Mouse (Mus musculus): ENCODE measurements around the gene Cyp4x1. TPM values are rescaled to one million over a fixed set of nuclear protein-coding genes. Genes with fewer than 3 reads are reported as not detected.

Gene Cyp4x1
- total and polyA plus RNA-seq, 3 experiments = 0.05 TPM; not detected in 2

DNA sequence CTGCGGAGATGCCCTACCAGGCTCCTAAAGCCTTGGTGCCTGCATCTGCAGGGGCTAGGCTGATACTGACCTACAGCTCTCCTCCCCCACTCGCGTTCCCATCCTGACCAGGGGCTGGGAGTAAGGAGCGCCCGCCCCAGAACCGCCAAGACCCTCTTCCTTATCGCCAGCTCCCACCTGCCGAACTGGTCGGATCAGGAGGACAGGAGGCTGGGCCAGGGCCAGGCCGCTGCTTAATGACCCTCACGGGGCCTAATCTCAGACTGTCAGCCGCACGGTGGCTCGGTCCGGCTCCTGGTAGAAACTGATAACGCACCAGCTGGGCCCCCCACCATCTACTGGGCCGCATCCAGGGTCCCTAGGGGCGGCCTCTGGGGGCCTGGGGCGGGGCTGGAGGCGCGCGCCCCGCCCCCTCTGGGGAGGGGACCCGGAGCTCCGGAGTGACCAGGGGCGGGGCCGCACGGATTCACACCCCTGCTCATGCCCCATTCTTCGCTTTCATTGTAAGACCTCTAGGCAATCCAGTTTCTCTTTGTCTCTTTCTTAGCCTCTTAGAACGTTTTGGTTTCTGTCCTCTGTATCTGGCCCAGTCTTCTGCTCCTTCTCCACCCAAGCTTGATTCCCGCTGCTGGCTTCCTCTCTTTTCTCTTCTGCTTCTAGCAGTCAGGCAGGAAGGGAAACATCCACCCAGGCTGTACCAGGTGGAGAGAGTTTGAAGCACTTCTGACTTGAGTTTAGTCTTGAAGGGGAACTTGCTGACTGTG lies 38.2 kb downstream of the Cyp4x1 start:
- Histone ChIP-seq H3K9me3 (replicated peaks) (no peaks in the 10 kb centered on the region), H3K27me3 (ENCODE audit: insufficient read depth, low read length) (peaks cover 2% of the 10 kb centered on the region; the same call in 1 of the 2 replicates), H3K36me3 (replicated peaks) (no peaks in the 10 kb centered on the region), H3K4me1 (ENCODE audit: insufficient read depth, low read depth, low read length) (peaks cover 82% of the 10 kb centered on the region), H3K4me3 (ENCODE audit: low read depth, low read length) (peak overlapping the region; percentile 65; the same call in 1 of the 2 replicates)
- DNase-seq (ENCODE audit: low spot score) (peak; percentile 93), ATAC-seq (ENCODE audit: extremely low read depth, insufficient number of reproducible peaks, low FRiP score, poor library complexity, severe bottlenecking) (peak; percentile 86)
- TF ChIP-seq TAL1 (conservative IDR thresholded peaks at IDR 0.05; ENCODE audit: low read depth, low read length) (peak; percentile 99), GATA1 (IDR thresholded peaks at IDR 0.05; ENCODE audit: borderline replicate concordance, low read length) (no peak), CTCF (IDR thresholded peaks at IDR 0.05; ENCODE audit: low read depth, low read length) (no peak)

GRCm38 (mm10) chr4:115094056-115094455 lies 40.0 kb downstream of the Cyp4x1 start:
- DNase-seq (ENCODE audit: low spot score) (no peak), ATAC-seq (ENCODE audit: extremely low read depth, insufficient number of reproducible peaks, low FRiP score, poor library complexity, severe bottlenecking) (no peak)
- H3K4me1 ChIP-seq (ENCODE audit: insufficient read depth, low read depth, low read length) = peaks cover 87% of the 10 kb centered on the region
- no peak for TF ChIP-seq GATA2 (IDR thresholded peaks at IDR 0.05; ENCODE audit: borderline replicate concordance, low read depth, low read length)
- TF ChIP-seq TAL1 (conservative IDR thresholded peaks at IDR 0.05; ENCODE audit: low read depth, low read length) = no peak
- TF ChIP-seq CTCF (IDR thresholded peaks at IDR 0.05; ENCODE audit: low read depth, low read length) = no peak
- no peak for TF ChIP-seq GATA1 (IDR thresholded peaks at IDR 0.05; ENCODE audit: borderline replicate concordance, low read length)
- TF ChIP-seq POLR2AphosphoS5 (IDR thresholded peaks at IDR 0.05; ENCODE audit: insufficient replicate concordance, low read depth, low read length) = no peak
- H3K36me3 ChIP-seq (replicated peaks) = no peaks in the 10 kb centered on the region
- H3K27me3 ChIP-seq (ENCODE audit: insufficient read depth, low read length) = no peaks in the 10 kb centered on the region; the same call in 1 of the 2 replicates
- no peak overlapping the region for H3K4me3 ChIP-seq (ENCODE audit: low read depth, low read length)
- H3K9me3 ChIP-seq (replicated peaks) = no peaks in the 10 kb centered on the region

- no peak for TF ChIP-seq CTCF (IDR thresholded peaks at IDR 0.05; ENCODE audit: low read depth, low read length)
- TF ChIP-seq GATA2 (IDR thresholded peaks at IDR 0.05; ENCODE audit: borderline replicate concordance, low read depth, low read length) = no peak
- TF ChIP-seq GATA1 (IDR thresholded peaks at IDR 0.05; ENCODE audit: borderline replicate concordance, low read length) = no peak
- TF ChIP-seq POLR2AphosphoS5 (IDR thresholded peaks at IDR 0.05; ENCODE audit: insufficient replicate concordance, low read depth, low read length) = no peak
- no peak for TF ChIP-seq TAL1 (conservative IDR thresholded peaks at IDR 0.05; ENCODE audit: low read depth, low read length)
- no peaks in the 10 kb centered on the region; the same call in 1 of the 2 replicates for H3K27me3 ChIP-seq (ENCODE audit: insufficient read depth, low read length)
- H3K9me3 ChIP-seq (replicated peaks) = no peaks in the 10 kb centered on the region
- H3K4me1 ChIP-seq (ENCODE audit: insufficient read depth, low read depth, low read length) = peaks cover 89% of the 10 kb centered on the region
- no peak overlapping the region for H3K4me3 ChIP-seq (ENCODE audit: low read depth, low read length)
- ATAC-seq (ENCODE audit: extremely low read depth, insufficient number of reproducible peaks, low FRiP score, poor library complexity, severe bottlenecking) (no peak), DNase-seq (ENCODE audit: low spot score) (no peak)
- no peaks in the 10 kb centered on the region for H3K36me3 ChIP-seq (replicated peaks)
Measured at GRCm38 (mm10) chr4:115093331-115093864, 40.7 kb downstream of the Cyp4x1 start.

DNA sequence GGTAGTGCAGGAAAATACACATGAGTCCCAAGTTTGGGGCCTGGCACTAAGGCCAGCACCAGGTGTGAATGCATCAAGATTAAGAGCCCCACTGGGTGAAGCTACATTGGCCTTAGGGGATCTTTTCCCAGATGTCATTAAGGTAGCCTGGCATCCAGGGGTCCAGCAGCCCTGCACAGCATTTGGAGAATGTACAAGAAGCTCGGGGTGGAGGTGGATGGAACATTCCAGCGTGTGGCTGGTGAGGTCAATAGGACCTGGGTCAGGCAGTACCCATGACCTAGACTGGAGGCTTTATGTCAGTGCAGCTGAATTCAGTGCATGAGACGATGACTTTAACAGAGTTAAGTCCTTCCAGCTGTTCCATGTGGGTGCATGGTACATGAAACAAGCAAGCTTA lies 42.3 kb downstream of the Cyp4x1 start:
- TF ChIP-seq CTCF (IDR thresholded peaks at IDR 0.05; ENCODE audit: low read depth, low read length) = no peak
- no peak for TF ChIP-seq GATA2 (IDR thresholded peaks at IDR 0.05; ENCODE audit: borderline replicate concordance, low read depth, low read length)
- TF ChIP-seq GATA1 (IDR thresholded peaks at IDR 0.05; ENCODE audit: borderline replicate concordance, low read length) = no peak
- no peak for TF ChIP-seq TAL1 (conservative IDR thresholded peaks at IDR 0.05; ENCODE audit: low read depth, low read length)
- no peak for TF ChIP-seq POLR2AphosphoS5 (IDR thresholded peaks at IDR 0.05; ENCODE audit: insufficient replicate concordance, low read depth, low read length)
- Histone ChIP-seq H3K27me3 (ENCODE audit: insufficient read depth, low read length) (no peaks in the 10 kb centered on the region; the same call in 1 of the 2 replicates), H3K36me3 (replicated peaks) (no peaks in the 10 kb centered on the region), H3K4me1 (ENCODE audit: insufficient read depth, low read depth, low read length) (peaks cover 91% of the 10 kb centered on the region), H3K4me3 (ENCODE audit: low read depth, low read length) (no peak overlapping the region), H3K9me3 (replicated peaks) (no peaks in the 10 kb centered on the region)
- ATAC-seq (ENCODE audit: extremely low read depth, insufficient number of reproducible peaks, low FRiP score, poor library complexity, severe bottlenecking) (no peak), DNase-seq (ENCODE audit: low spot score) (no peak)

DNA sequence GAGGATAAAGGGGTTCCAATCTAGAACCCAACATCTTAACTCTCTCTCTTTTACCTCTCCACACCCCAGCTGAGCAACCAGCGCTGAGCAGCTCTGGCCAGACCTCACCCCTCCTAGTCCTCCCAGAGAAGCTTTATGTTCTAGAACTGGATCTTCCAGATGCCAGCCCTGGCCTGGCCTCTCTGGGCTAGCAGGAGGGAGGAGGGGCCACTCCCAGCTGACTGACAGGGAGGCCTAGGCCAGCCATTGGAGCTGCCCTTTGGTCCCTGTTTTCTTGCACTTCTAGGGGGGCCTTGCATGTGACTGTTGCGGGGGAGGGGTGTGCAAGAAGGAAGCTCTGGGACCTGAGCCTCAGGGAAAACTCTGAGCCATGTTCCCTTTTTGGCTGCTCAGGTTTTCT lies 43.5 kb downstream of the Cyp4x1 start:
- no peak for TF ChIP-seq GATA2 (IDR thresholded peaks at IDR 0.05; ENCODE audit: borderline replicate concordance, low read depth, low read length)
- TF ChIP-seq TAL1 (conservative IDR thresholded peaks at IDR 0.05; ENCODE audit: low read depth, low read length) = no peak
- TF ChIP-seq POLR2AphosphoS5 (IDR thresholded peaks at IDR 0.05; ENCODE audit: insufficient replicate concordance, low read depth, low read length) = no peak
- peaks cover 90% of the 10 kb centered on the region for H3K4me1 ChIP-seq (ENCODE audit: insufficient read depth, low read depth, low read length)
- H3K4me3 ChIP-seq (ENCODE audit: low read depth, low read length) = no peak overlapping the region
- DNase-seq (ENCODE audit: low spot score) (no peak), ATAC-seq (ENCODE audit: extremely low read depth, insufficient number of reproducible peaks, low FRiP score, poor library complexity, severe bottlenecking) (no peak)
- no peaks in the 10 kb centered on the region for H3K9me3 ChIP-seq (replicated peaks)
- no peaks in the 10 kb centered on the region for H3K36me3 ChIP-seq (replicated peaks)
- no peaks in the 10 kb centered on the region; the same call in 1 of the 2 replicates for H3K27me3 ChIP-seq (ENCODE audit: insufficient read depth, low read length)

- ATAC-seq (ENCODE audit: extremely low read depth, insufficient number of reproducible peaks, low FRiP score, poor library complexity, severe bottlenecking) (0 out of 2 replicates have a peak, but pooled peaks have one; percentile 9), DNase-seq (ENCODE audit: low spot score) (no peak)
- TF ChIP-seq GATA1 (IDR thresholded peaks at IDR 0.05; ENCODE audit: borderline replicate concordance, low read length) = no peak
- no peak for TF ChIP-seq GATA2 (IDR thresholded peaks at IDR 0.05; ENCODE audit: borderline replicate concordance, low read depth, low read length)
- TF ChIP-seq TAL1 (conservative IDR thresholded peaks at IDR 0.05; ENCODE audit: low read depth, low read length) = no peak
- no peak for TF ChIP-seq POLR2AphosphoS5 (IDR thresholded peaks at IDR 0.05; ENCODE audit: insufficient replicate concordance, low read depth, low read length)
- no peak for TF ChIP-seq CTCF (IDR thresholded peaks at IDR 0.05; ENCODE audit: low read depth, low read length)
- peaks cover 85% of the 10 kb centered on the region for H3K4me1 ChIP-seq (ENCODE audit: insufficient read depth, low read depth, low read length)
- no peaks in the 10 kb centered on the region for H3K9me3 ChIP-seq (replicated peaks)
- H3K4me3 ChIP-seq (ENCODE audit: low read depth, low read length) = no peak within 1 kb of the TSS
- H3K27me3 ChIP-seq (ENCODE audit: insufficient read depth, low read length) = no peaks in the 10 kb centered on the region; the same call in 1 of the 2 replicates
- no peaks in the 10 kb centered on the region for H3K36me3 ChIP-seq (replicated peaks)
Measured at GRCm38 (mm10) chr4:115088611-115089338, 45.3 kb downstream of the Cyp4x1 start, which contains the start of gene Pdzk1ip1. Gene Pdzk1ip1, plus strand, starts transcription at chr4:115088708.

All from G1E (cell line).